ENCODE assay signal across 32 mouse cellular contexts in genomic region chr12:74898211-74898610, GRCm38 (mm10).
"Had no signal": no experiment of that assay in that cellular context is flagged by ENCODE, and none has a peak within 500 bp of the region (broad histone marks: within the 10 kb centered on the region; RNA-seq: fewer than 3 reads in every experiment).

No protein-coding gene starts in this region.

- H3K4me1 ChIP-seq: limb, embryonic 10.5 days; limb, embryonic 12.5 days; limb, embryonic 13.5 days; limb, embryonic 15.5 days; liver, embryonic 12.5 days; liver, embryonic 13.5 days; liver, embryonic 15.5 days; lung, embryonic 15.5 days; megakaryocyte, embryonic 14.5 days; midbrain, embryonic 10.5 days; midbrain, embryonic 12.5 days; midbrain, embryonic 13.5 days; midbrain, embryonic 15.5 days; neural tube, embryonic 12.5 days had no signal

- H3K27me3 ChIP-seq: limb, embryonic 12.5 days; limb, embryonic 13.5 days; limb, embryonic 15.5 days; liver, embryonic 12.5 days; liver, embryonic 13.5 days; liver, embryonic 15.5 days; lung, embryonic 15.5 days; megakaryocyte, embryonic 14.5 days; midbrain, embryonic 12.5 days; midbrain, embryonic 13.5 days; midbrain, embryonic 15.5 days; neural tube, embryonic 12.5 days had no signal

- DNase-seq: left cerebral cortex, postnatal 4 days; liver; liver, embryonic 13.5 days; liver, postnatal 0 days; lung, adult 18-20 months; lung, adult 2 months; lung, embryonic 14.5 days; lung, postnatal 10 days; lung, postnatal 14 days; lung, postnatal 36 days; lung, postnatal 4 days; midbrain, embryonic 14.5 days had no signal

- H3K4me2 ChIP-seq: limb, embryonic 12.5 days; limb, embryonic 13.5 days; limb, embryonic 15.5 days; liver, embryonic 11.5 days; liver, embryonic 12.5 days; liver, embryonic 13.5 days; liver, embryonic 15.5 days; lung, embryonic 14.5 days; lung, embryonic 15.5 days; midbrain, embryonic 12.5 days; midbrain, embryonic 13.5 days; midbrain, embryonic 15.5 days; neural tube, embryonic 12.5 days had no signal

- H3K36me3 ChIP-seq: limb, embryonic 10.5 days; limb, embryonic 12.5 days; limb, embryonic 13.5 days; limb, embryonic 15.5 days; liver, embryonic 12.5 days; liver, embryonic 13.5 days; liver, embryonic 15.5 days; lung, embryonic 15.5 days; midbrain, embryonic 10.5 days; midbrain, embryonic 12.5 days; midbrain, embryonic 13.5 days; midbrain, embryonic 15.5 days; neural tube, embryonic 12.5 days had no signal

- ATAC-seq: liver, embryonic 12.5 days; liver, postnatal 0 days; lung, postnatal 0 days; midbrain, embryonic 13.5 days; midbrain, embryonic 15.5 days; midbrain, embryonic 16.5 days had no signal

- H3K27ac ChIP-seq: left cerebral cortex, adult 2 months; limb, embryonic 10.5 days; limb, embryonic 12.5 days; limb, embryonic 13.5 days; limb, embryonic 15.5 days; liver, embryonic 12.5 days; liver, embryonic 13.5 days; liver, embryonic 14.5 days; liver, embryonic 15.5 days; lung, embryonic 15.5 days; macrophage; midbrain, embryonic 10.5 days; midbrain, embryonic 12.5 days; midbrain, embryonic 13.5 days; midbrain, embryonic 15.5 days; neural tube, embryonic 12.5 days had no signal

- H3K9ac ChIP-seq: limb, embryonic 12.5 days; limb, embryonic 13.5 days; limb, embryonic 15.5 days; liver, embryonic 12.5 days; liver, embryonic 13.5 days; liver, embryonic 14.5 days; liver, embryonic 15.5 days; liver, postnatal 0 days; lung, embryonic 14.5 days; lung, embryonic 15.5 days; midbrain, embryonic 12.5 days; midbrain, embryonic 13.5 days; midbrain, embryonic 15.5 days; neural tube, embryonic 12.5 days had no signal

- H3K9me3 ChIP-seq: limb, embryonic 10.5 days; limb, embryonic 12.5 days; limb, embryonic 13.5 days; limb, embryonic 15.5 days; liver, embryonic 12.5 days; liver, embryonic 13.5 days; liver, embryonic 15.5 days; lung, embryonic 15.5 days; midbrain, embryonic 10.5 days; midbrain, embryonic 12.5 days; midbrain, embryonic 13.5 days; midbrain, embryonic 15.5 days; neural tube, embryonic 12.5 days had no signal

- H3K4me3 ChIP-seq: left cerebral cortex, adult 2 months; limb, embryonic 10.5 days; limb, embryonic 12.5 days; limb, embryonic 13.5 days; limb, embryonic 15.5 days; liver, embryonic 12.5 days; liver, embryonic 13.5 days; liver, embryonic 15.5 days; lung, embryonic 15.5 days; megakaryocyte, embryonic 14.5 days; midbrain, embryonic 10.5 days; midbrain, embryonic 12.5 days; midbrain, embryonic 13.5 days; midbrain, embryonic 15.5 days; myocyte; neural tube, embryonic 12.5 days had no signal
